Mouse (Mus musculus) heart, embryonic 16.5 days (tissue): Measurements from ENCODE around the gene Tor1a. TPM values are rescaled to one million over a fixed set of nuclear protein-coding genes. Genes with fewer than 3 reads are reported as not detected.

Source experiments
- ATAC-seq: fragments of 200-750 bp; cut with Nextera tagmentation; replicated peaks from 2 replicates; pipeline ENCODE4 v1.8.0; 2017; ENCODE audit warnings: moderate number of reproducible peaks; ENCODE audit not compliant: insufficient read depth, low FRiP score; ENCODE audit errors: extremely low read depth
- H3K27ac ChIP-seq: fragments of 300-500 bp; sonication (generic); 2 replicates; pipeline ENCODE4 v1.5.1; 2014; ENCODE audit warnings: mild to moderate bottlenecking, low read length, control low read depth, moderate library complexity
- H3K27me3 ChIP-seq: fragments of 300-500 bp; sonication (generic); 2 replicates; pipeline ENCODE4 v1.6.1; 2014; ENCODE audit warnings: low read length, mixed read lengths; ENCODE audit not compliant: control insufficient read depth, insufficient read depth
- H3K36me3 ChIP-seq: fragments of 300-500 bp; sonication (generic); 2 replicates; pipeline ENCODE4 v1.6.1; 2014; ENCODE audit not compliant: control insufficient read depth, insufficient read depth
- H3K4me1 ChIP-seq: fragments of 300-500 bp; sonication (generic); 2 replicates; pipeline ENCODE4 v1.6.1; 2014; ENCODE audit warnings: low read length, mixed read lengths; ENCODE audit not compliant: control insufficient read depth, insufficient read depth
- H3K4me2 ChIP-seq: fragments of 300-500 bp; sonication (generic); 2 replicates; pipeline ENCODE4 v1.6.1; 2014; ENCODE audit warnings: low read depth, mild to moderate bottlenecking, control low read depth, low read length
- H3K4me3 ChIP-seq: fragments of 300-500 bp; sonication (generic); 2 replicates; pipeline ENCODE4 v1.5.1; 2014; ENCODE audit warnings: mild to moderate bottlenecking, control low read depth, low read length
- H3K9ac ChIP-seq: fragments of 300-500 bp; sonication (generic); 2 replicates; pipeline ENCODE4 v1.6.1; 2014; ENCODE audit warnings: low read length, control low read depth
- H3K9me3 ChIP-seq: fragments of 300-500 bp; sonication (generic); replicated peaks from 2 replicates; pipeline ENCODE4 v1.6.1; 2016; ENCODE audit warnings: low read length; ENCODE audit not compliant: control insufficient read depth
- WGBS: fragments of 180-500 bp; shearing (Covaris S2); extraction: QIAGEN DNeasy Blood & Tissue Kit; methylation state at CpG from one replicate; pipeline ENCODE4 v1.1.7; 2014; 5-methylcytosine and 5-hydroxymethylcytosine counted together
- polyA plus RNA-seq: library from polyadenylated mRNA; unstranded; fragments of >200 nt; fragmentation: Nextera tagmentation; extraction: Ambion mirVana; gene quantifications from 2 replicates; pipeline ENCODE4 v1.2.1, GENCODE M21; 2015

Gene Tor1a
- polyA plus RNA-seq, 1 experiment from 2014 or later, result 53.0 TPM

GRCm38 (mm10) chr2:30994853-30995252 is 27.1 kb upstream of the Tor1a start:
- no peak overlapping the region for H3K9ac ChIP-seq
- 78% methylated on average over 4 of the region's 4 CpGs for WGBS
- no peak for ATAC-seq

GRCm38 (mm10) chr2:30990221-30990620 is 22.5 kb upstream of the Tor1a start:
- no peak for ATAC-seq
- Histone ChIP-seq H3K9ac (no peak overlapping the region), H3K27ac (no peak overlapping the region), H3K4me3 (no peak overlapping the region), H3K27me3 (no peaks in the 10 kb centered on the region), H3K36me3 (no peaks in the 10 kb centered on the region), H3K9me3 (no peaks in the 10 kb centered on the region), H3K4me1 (peaks cover 17% of the 10 kb centered on the region), H3K4me2 (no peak overlapping the region)
- 71% methylated on average over 9 of the region's 9 CpGs for WGBS

More at GRCm38 (mm10) chr2:30994853-30995252, 27.1 kb upstream of the Tor1a start:
- peak overlapping the region; percentile 65; the same call in 1 of the 2 replicates for H3K4me2 ChIP-seq
- no peaks in the 10 kb centered on the region for H3K27me3 ChIP-seq
- peaks cover under 1% of the 10 kb centered on the region; the same call in 1 of the 2 replicates for H3K36me3 ChIP-seq
- H3K4me3 ChIP-seq, result no peak overlapping the region
- H3K4me1 ChIP-seq, result peaks cover 17% of the 10 kb centered on the region
- H3K27ac ChIP-seq, result peak overlapping the region; percentile 93
- H3K9me3 ChIP-seq, result no peaks in the 10 kb centered on the region

GRCm38 (mm10) chr2:30985111-30986020 is 17.6 kb upstream of the Tor1a start:
- Histone ChIP-seq H3K27ac (no peak overlapping the region), H3K9me3 (no peaks in the 10 kb centered on the region), H3K4me3 (no peak overlapping the region), H3K4me2 (peak overlapping the region; percentile 22; the same call in 1 of the 2 replicates), H3K4me1 (peaks cover 25% of the 10 kb centered on the region), H3K9ac (peak overlapping the region; percentile 43; the same call in 1 of the 2 replicates), H3K36me3 (no peaks in the 10 kb centered on the region), H3K27me3 (no peaks in the 10 kb centered on the region)
- ATAC-seq, result no peak
- WGBS, result 28% methylated on average over 17 of the region's 17 CpGs

GRCm38 (mm10) chr2:30983024-30983423 is 15.3 kb upstream of the Tor1a start:
- Histone ChIP-seq H3K27me3 (no peaks in the 10 kb centered on the region), H3K9ac (peak overlapping the region; percentile 78; the same call in 1 of the 2 replicates), H3K9me3 (no peaks in the 10 kb centered on the region), H3K4me1 (peaks cover 25% of the 10 kb centered on the region), H3K4me3 (peak overlapping the region; percentile 89), H3K27ac (no peak overlapping the region; the same call in 1 of the 2 replicates), H3K4me2 (peak overlapping the region; percentile 73), H3K36me3 (peaks cover 11% of the 10 kb centered on the region)
- ATAC-seq, result no peak
- 51% methylated on average over 7 of the region's 7 CpGs for WGBS

GRCm38 (mm10) chr2:30981790-30982513 is 14.2 kb upstream of the Tor1a start, which contains the start of the genes BC005624 and Usp20:
Gene BC005624 (minus strand): TSS chr2:30982201.
Gene Usp20 (plus strand): TSS chr2:30982279.
- Histone ChIP-seq H3K4me1 (peaks cover 18% of the 10 kb centered on the region), H3K36me3 (peaks cover 11% of the 10 kb centered on the region), H3K27me3 (no peaks in the 10 kb centered on the region), H3K9me3 (no peaks in the 10 kb centered on the region), H3K4me3 (peak within 1 kb of the TSS; percentile 89), H3K9ac (peak within 1 kb of the TSS; percentile 78), H3K4me2 (peak within 1 kb of the TSS; percentile 77), H3K27ac (peak within 1 kb of the TSS; percentile 67)
- WGBS, result under 1% methylated on average over 64 of the region's 66 CpGs
- ATAC-seq, result peak; percentile 98

GRCm38 (mm10) chr2:30966826-30967225 is 907 bp downstream of the Tor1a start:
- Histone ChIP-seq H3K27ac (no peak overlapping the region), H3K9ac (peak overlapping the region; percentile 94), H3K9me3 (no peaks in the 10 kb centered on the region), H3K36me3 (peaks cover 24% of the 10 kb centered on the region), H3K4me2 (peak overlapping the region; percentile 99), H3K4me1 (peaks cover 11% of the 10 kb centered on the region), H3K27me3 (no peaks in the 10 kb centered on the region), H3K4me3 (peak overlapping the region; percentile 88)
- no peak for ATAC-seq
- WGBS, result 15% methylated on average over 16 of the region's 16 CpGs

- 91% methylated on average over 8 of the region's 8 CpGs for WGBS
- ATAC-seq, result no peak
- H3K9ac ChIP-seq, result no peak overlapping the region
- H3K27me3 ChIP-seq, result no peaks in the 10 kb centered on the region
- H3K4me3 ChIP-seq, result no peak overlapping the region
- no peak overlapping the region for H3K4me2 ChIP-seq
- no peaks in the 10 kb centered on the region for H3K9me3 ChIP-seq
- peaks cover 35% of the 10 kb centered on the region for H3K36me3 ChIP-seq
- peaks cover 11% of the 10 kb centered on the region for H3K4me1 ChIP-seq
- no peak overlapping the region for H3K27ac ChIP-seq
Observed at GRCm38 (mm10) chr2:30965627-30966026, 2.1 kb downstream of the Tor1a start.

- Histone ChIP-seq H3K27ac (no peak overlapping the region), H3K4me1 (peaks cover 11% of the 10 kb centered on the region), H3K4me2 (no peak overlapping the region), H3K9ac (no peak overlapping the region), H3K27me3 (no peaks in the 10 kb centered on the region), H3K4me3 (no peak overlapping the region), H3K36me3 (peaks cover 60% of the 10 kb centered on the region), H3K9me3 (no peaks in the 10 kb centered on the region)
- ATAC-seq, result no peak
- 67% methylated on average over 11 of the region's 11 CpGs for WGBS
Observed at GRCm38 (mm10) chr2:30962570-30963254, 5.0 kb downstream of the Tor1a start.
